Mouse (Mus musculus) olfactory bulb, adult 2 months (tissue): ENCODE measurements around the gene Slc39a11.

Experiments
- CTCF ChIP-seq: fragments of 200-500 bp; IDR thresholded peaks from 2 replicates; pipeline ENCODE4 v1.5.1; 2012; ENCODE audit warnings: low read depth, mild to moderate bottlenecking, low read length, moderate library complexity; ENCODE audit not compliant: insufficient read depth
- POLR2A ChIP-seq: fragments of 200-500 bp; IDR thresholded peaks from 2 replicates; pipeline ENCODE4 v1.6.1; 2012; ENCODE audit warnings: mild to moderate bottlenecking, low read depth, low read length, moderate library complexity; ENCODE audit not compliant: insufficient read depth

DNA sequence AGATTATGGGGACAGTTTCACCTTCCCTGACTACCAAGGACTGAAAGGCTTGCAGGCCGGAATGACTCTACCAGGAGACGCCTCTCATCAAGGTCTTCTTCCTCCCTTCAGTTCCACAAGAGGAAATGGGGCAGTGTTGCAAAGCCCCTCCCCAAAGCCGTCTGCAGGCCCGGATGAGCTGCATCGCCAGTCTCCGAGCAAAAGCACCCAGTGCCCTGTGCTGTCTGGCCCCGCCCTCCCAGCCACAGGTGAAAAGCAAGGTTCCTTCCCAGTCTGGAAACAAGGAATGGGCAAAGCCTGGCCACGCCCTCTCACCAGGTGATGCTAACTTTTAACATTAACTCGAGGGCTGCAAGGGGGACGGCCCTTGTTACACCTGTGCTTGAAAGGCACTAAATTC lies 16.8 kb upstream of the Slc39a11 start:
- TF ChIP-seq CTCF (no peak), POLR2A (no peak)
